Mouse (Mus musculus) MEL (cell line): ENCODE data around the gene Rhoq.

Source experiments
- CHD1 ChIP-seq: IDR thresholded peaks from 2 replicates; pipeline ENCODE4 v1.6.1; 2012; ENCODE audit warnings: low read depth, mild to moderate bottlenecking, inconsistent platforms, low read length, improper control_type of control experiment
- CTCF ChIP-seq, 3 experiments: IDR thresholded peaks in 2 of 3; conservative IDR thresholded peaks in 1 of 3; 2 replicates each; pipeline ENCODE4 v1.5.1; 2011 to 2012; ENCODE audit warnings: low read length in 3 of 3, low read depth in 2 of 3, mild to moderate bottlenecking in 2 of 3, improper control_type of control experiment in 1 of 3, inconsistent platforms in 1 of 3, mixed read lengths in 1 of 3, moderate library complexity in 1 of 3; ENCODE audit not compliant: control insufficient read depth in 1 of 3, insufficient read depth in 1 of 3, poor library complexity in 1 of 3, severe bottlenecking in 1 of 3
- EP300 ChIP-seq, 2 experiments: IDR thresholded peaks; 2 replicates each; pipeline ENCODE4 v1.6.1; 2011; ENCODE audit warnings: improper control_type of control experiment in 2 of 2, low read length in 2 of 2, low read depth in 1 of 2, mild to moderate bottlenecking in 1 of 2
- GABPA ChIP-seq: IDR thresholded peaks from 2 replicates; pipeline ENCODE4 v1.6.1; 2012; ENCODE audit warnings: low read depth, mild to moderate bottlenecking, inconsistent platforms, low read length, improper control_type of control experiment, moderate library complexity
- GATA1 ChIP-seq: IDR thresholded peaks from 2 replicates; pipeline ENCODE4 v1.6.1; 2011; ENCODE audit warnings: low read depth, low read length, improper control_type of control experiment
- HCFC1 ChIP-seq: IDR thresholded peaks from 2 replicates; pipeline ENCODE4 v1.6.1; 2012; ENCODE audit warnings: low read depth, mild to moderate bottlenecking, inconsistent platforms, low read length, improper control_type of control experiment, moderate library complexity
- MAFK ChIP-seq: IDR thresholded peaks from 2 replicates; pipeline ENCODE4 v1.6.1; 2011; ENCODE audit warnings: low read depth, mild to moderate bottlenecking, low read length, improper control_type of control experiment, borderline replicate concordance
- MAZ ChIP-seq: IDR thresholded peaks from 2 replicates; pipeline ENCODE4 v1.6.1; 2012; ENCODE audit warnings: low read depth, mild to moderate bottlenecking, inconsistent platforms, low read length, improper control_type of control experiment
- POLR2A ChIP-seq, 2 experiments: IDR thresholded peaks; 2 replicates each; pipeline ENCODE4 v1.6.1; 2011 to 2012; ENCODE audit warnings: low read length in 2 of 2, mild to moderate bottlenecking in 2 of 2, control low read depth in 1 of 2, improper control_type of control experiment in 1 of 2, low read depth in 1 of 2, moderate library complexity in 1 of 2; ENCODE audit not compliant: control insufficient read depth in 1 of 2, insufficient read depth in 1 of 2, poor library complexity in 1 of 2
- SMC3 ChIP-seq: IDR thresholded peaks from 2 replicates; pipeline ENCODE4 v1.6.1; 2011; ENCODE audit warnings: low read depth, low read length, improper control_type of control experiment
- TAL1 ChIP-seq: IDR thresholded peaks from 2 replicates; pipeline ENCODE4 v1.6.1; 2012; ENCODE audit warnings: mild to moderate bottlenecking, inconsistent platforms, low read length, moderate library complexity, mixed read lengths
- TCF12 ChIP-seq: IDR thresholded peaks from 2 replicates; pipeline ENCODE4 v1.6.1; 2014; ENCODE audit warnings: low read depth, mild to moderate bottlenecking, inconsistent platforms, low read length, improper control_type of control experiment, moderate library complexity
- ZMIZ1 ChIP-seq: IDR thresholded peaks from 2 replicates; pipeline ENCODE4 v1.6.1; 2012; ENCODE audit warnings: low read depth, mild to moderate bottlenecking, inconsistent platforms, low read length, improper control_type of control experiment, moderate library complexity

GRCm38 (mm10) chr17:86919729-86920128, 43.2 kb upstream of the Rhoq start:
- no peak for TF ChIP-seq HCFC1
- no peak for TF ChIP-seq MAZ
- no peak for TF ChIP-seq CTCF (IDR thresholded peaks at IDR 0.05 in 2 of 3, conservative IDR thresholded peaks at IDR 0.05 in 1 of 3; ENCODE audit: control insufficient read depth in 1 of 3, insufficient read depth in 1 of 3, low read depth in 2 of 3, low read length in 3 of 3, poor library complexity in 1 of 3, severe bottlenecking in 1 of 3)
- no peak for TF ChIP-seq CHD1
- no peak for TF ChIP-seq TAL1
- no peak for TF ChIP-seq EP300 (IDR thresholded peaks at IDR 0.05; ENCODE audit: low read depth in 1 of 2, low read length in 2 of 2)
- no peak for TF ChIP-seq TCF12
- TF ChIP-seq GABPA = no peak
- TF ChIP-seq SMC3 = no peak
- TF ChIP-seq ZMIZ1 = no peak
- no peak for TF ChIP-seq GATA1
- no peak for TF ChIP-seq MAFK
- no peak for TF ChIP-seq POLR2A (IDR thresholded peaks at IDR 0.05; ENCODE audit: control insufficient read depth in 1 of 2, insufficient read depth in 1 of 2, low read depth in 1 of 2, low read length in 2 of 2, poor library complexity in 1 of 2)
